Mouse (Mus musculus) E14TG2a.4 (cell line): ENCODE data around the gene Syt9.

Experiments used
- H3K27me3 ChIP-seq: 2 replicates; pipeline ENCODE4 v1.6.1; 2014; ENCODE audit warnings: low read length, control low read depth; ENCODE audit not compliant: insufficient read depth
- H3K36me3 ChIP-seq: 2 replicates; pipeline ENCODE4 v1.6.1; 2014; ENCODE audit warnings: low read length, control low read depth; ENCODE audit not compliant: insufficient read depth
- H3K4me1 ChIP-seq: replicated peaks from 2 replicates; pipeline ENCODE4 v1.6.1; 2014; ENCODE audit warnings: low read depth, low read length, control low read depth
- H3K4me3 ChIP-seq: replicated peaks from 2 replicates; pipeline ENCODE4 v1.5.1; 2014; ENCODE audit warnings: mild to moderate bottlenecking, low read length
- H3K9me3 ChIP-seq: 2 replicates; pipeline ENCODE4 v1.6.1; 2014; ENCODE audit warnings: low read length, control low read depth
- CTCF ChIP-seq: conservative IDR thresholded peaks from 2 replicates; pipeline ENCODE4 v1.5.1; 2014; ENCODE audit warnings: low read length
- NANOG ChIP-seq: IDR thresholded peaks from 2 replicates; pipeline ENCODE4 v1.6.1; 2014; ENCODE audit warnings: borderline replicate concordance, low read length, mixed read lengths
- POU5F1 ChIP-seq: IDR thresholded peaks from 2 replicates; pipeline ENCODE4 v1.6.1; 2014; ENCODE audit warnings: low read length, borderline replicate concordance

Gene Syt9

GRCm38 (mm10) chr7:107596753-107597152 is 226.2 kb downstream of the Syt9 start:
- TF ChIP-seq NANOG (no peak), POU5F1 (no peak), CTCF (no peak)
- Histone ChIP-seq H3K27me3 (peaks cover 4% of the 10 kb centered on the region; the same call in 1 of the 2 replicates), H3K4me3 (no peak overlapping the region), H3K9me3 (peaks cover 12% of the 10 kb centered on the region), H3K4me1 (peaks cover 34% of the 10 kb centered on the region), H3K36me3 (no peaks in the 10 kb centered on the region)

GRCm38 (mm10) chr7:107597956-107598355 is 227.4 kb downstream of the Syt9 start:
- Histone ChIP-seq H3K27me3 (peaks cover 4% of the 10 kb centered on the region; the same call in 1 of the 2 replicates), H3K9me3 (peaks cover 12% of the 10 kb centered on the region), H3K36me3 (no peaks in the 10 kb centered on the region), H3K4me1 (peaks cover 34% of the 10 kb centered on the region), H3K4me3 (no peak overlapping the region)
- TF ChIP-seq CTCF, result no peak
- no peak for TF ChIP-seq NANOG
- TF ChIP-seq POU5F1, result no peak
